Mouse (Mus musculus): Measurements from ENCODE around the gene Hmx2. TPM values are rescaled to one million over a fixed set of nuclear protein-coding genes. Genes with fewer than 3 reads are reported as not detected.
A peak's percentile ranks its signal among the peaks of the same experiment; 100 is the strongest.

Hmx2 gene
- polyA plus RNA-seq, 1 experiment, result 1.2 TPM

DNA sequence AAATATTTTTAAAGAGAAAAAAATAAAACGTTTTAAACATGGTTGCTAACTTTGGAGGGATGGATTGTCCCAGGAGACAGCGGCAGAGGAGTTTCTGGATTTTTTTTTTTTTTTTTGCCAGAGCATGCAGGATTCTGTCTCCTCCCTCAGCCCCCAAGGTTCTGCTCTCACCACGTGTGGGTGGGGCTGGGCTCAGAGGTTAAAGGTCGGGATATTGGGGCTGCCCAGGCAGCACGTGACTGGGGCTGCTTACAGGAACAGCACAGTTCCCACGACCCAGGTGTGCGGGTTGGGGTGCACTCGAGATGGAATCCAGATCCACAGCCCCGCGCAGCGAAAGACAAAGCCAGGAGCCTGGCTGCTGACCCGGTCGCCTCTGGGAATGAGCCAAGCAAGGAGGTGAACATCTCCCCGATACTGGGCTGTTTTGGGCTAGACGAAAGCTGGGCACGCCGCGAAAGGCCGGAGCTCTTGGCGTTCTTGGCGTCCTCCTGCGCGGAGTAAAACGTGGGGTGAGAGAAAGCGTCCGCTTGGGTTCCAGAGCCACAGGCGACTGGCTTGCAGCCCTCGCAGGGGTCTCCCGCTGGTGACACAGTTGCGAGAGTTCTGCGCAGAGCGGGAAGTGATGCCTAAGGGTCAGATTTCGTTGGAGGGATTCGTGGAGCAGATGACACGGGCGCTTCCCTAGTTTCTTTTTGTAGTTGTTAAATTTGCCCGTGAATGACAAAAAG, 8.1 kb downstream of the Hmx2 start:
- H3K27ac ChIP-seq (ENCODE audit: insufficient read depth, low read depth, low read length), result no peak overlapping the region
- peaks cover 17% of the 10 kb centered on the region for H3K4me1 ChIP-seq (ENCODE audit: control insufficient read depth, insufficient read depth, insufficient read length, low read length)
- peaks cover 65% of the 10 kb centered on the region for H3K27me3 ChIP-seq (ENCODE audit: control insufficient read depth, insufficient read depth, low read length)
- no peaks in the 10 kb centered on the region for H3K36me3 ChIP-seq (ENCODE audit: control insufficient read depth, insufficient read depth, low read length)
- WGBS, result 4% methylated on average over 37 of the region's 37 CpGs
- no peak for TF ChIP-seq POLR2A (IDR thresholded peaks at IDR 0.05; ENCODE audit: low read depth, low read length)
- no peak for TF ChIP-seq CTCF (IDR thresholded peaks at IDR 0.05; ENCODE audit: extremely low read depth, insufficient read length, insufficient replicate concordance, low read depth, low read length)
- H3K4me3 ChIP-seq (ENCODE audit: low read depth, low read length), result peak overlapping the region; percentile 15

DNA sequence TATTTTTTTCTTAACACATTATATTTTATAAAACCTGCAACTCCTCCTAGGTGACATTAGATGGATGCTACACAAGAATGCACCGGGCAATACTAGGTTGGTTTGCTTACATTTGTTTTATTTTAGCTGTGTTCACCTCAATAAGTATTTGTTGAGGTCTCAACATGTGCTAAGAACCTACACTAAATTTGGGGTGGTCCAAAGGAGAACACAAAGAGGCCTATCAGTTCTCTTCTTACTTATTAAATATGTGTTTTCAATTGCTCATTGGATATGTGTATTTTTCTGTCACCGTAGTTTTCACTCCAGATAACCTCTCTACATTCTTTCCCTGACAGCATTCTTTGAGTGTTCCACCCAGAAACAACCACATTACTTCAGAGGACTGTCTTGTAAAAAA, 9.2 kb downstream of the Hmx2 start:
- Histone ChIP-seq H3K4me3 (ENCODE audit: low read depth, low read length) (no peak overlapping the region), H3K27me3 (ENCODE audit: control insufficient read depth, insufficient read depth, low read length) (peaks cover 55% of the 10 kb centered on the region), H3K27ac (ENCODE audit: insufficient read depth, low read depth, low read length) (no peak overlapping the region), H3K36me3 (ENCODE audit: control insufficient read depth, insufficient read depth, low read length) (peaks cover 8% of the 10 kb centered on the region), H3K4me1 (ENCODE audit: control insufficient read depth, insufficient read depth, insufficient read length, low read length) (peaks cover 17% of the 10 kb centered on the region)
- TF ChIP-seq POLR2A (IDR thresholded peaks at IDR 0.05; ENCODE audit: low read depth, low read length), result no peak
- no peak for TF ChIP-seq CTCF (IDR thresholded peaks at IDR 0.05; ENCODE audit: extremely low read depth, insufficient read length, insufficient replicate concordance, low read depth, low read length)
- 49% methylated on average over 2 of the region's 2 CpGs for WGBS

DNA sequence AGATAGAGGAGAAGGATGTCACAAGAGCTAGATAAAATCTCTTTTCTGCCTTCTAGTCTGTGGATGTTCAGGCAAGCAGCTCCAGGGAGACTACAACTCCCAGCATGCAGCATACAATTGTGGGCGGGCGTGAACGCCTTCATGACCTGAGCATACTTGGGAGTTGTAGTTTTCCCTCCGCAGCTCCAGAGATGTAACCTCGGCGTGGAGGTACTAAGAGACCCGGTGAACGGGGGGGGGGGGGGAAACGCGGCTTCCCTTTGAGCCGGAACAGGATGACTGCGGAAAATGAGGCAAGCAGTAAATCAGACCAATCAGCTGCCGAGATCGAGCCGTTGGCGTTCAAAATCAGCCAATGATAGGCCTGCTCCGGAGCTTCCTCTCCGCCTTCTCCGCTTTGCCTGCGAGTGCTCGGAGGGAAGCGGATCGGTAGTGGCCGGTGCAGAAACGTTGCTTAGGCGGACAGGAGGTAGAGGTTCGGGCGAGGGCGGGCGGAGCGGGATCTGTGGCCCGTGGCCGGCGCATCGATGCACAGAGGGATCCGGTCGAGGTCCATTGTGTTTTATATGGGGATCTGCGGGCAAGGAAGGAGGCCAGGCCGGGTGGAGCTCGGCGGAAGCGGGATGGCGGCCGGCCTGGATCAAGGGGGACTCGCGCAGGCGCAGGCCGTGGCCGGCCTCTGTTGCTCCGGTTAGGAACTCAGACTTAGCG, 11.6 kb downstream of the Hmx2 start, which contains the start of gene Bub3:
Gene Bub3, plus strand, starts transcription at position 237 of the 711 bp plus-strand sequence.
- WGBS, result under 1% methylated on average over 47 of the region's 51 CpGs
- TF ChIP-seq CTCF (IDR thresholded peaks at IDR 0.05; ENCODE audit: extremely low read depth, insufficient read length, insufficient replicate concordance, low read depth, low read length) (no peak), POLR2A (IDR thresholded peaks at IDR 0.05; ENCODE audit: low read depth, low read length) (peak; percentile 84)
- H3K4me1 ChIP-seq (ENCODE audit: control insufficient read depth, insufficient read depth, insufficient read length, low read length), result peaks cover 10% of the 10 kb centered on the region
- H3K27ac ChIP-seq (ENCODE audit: insufficient read depth, low read depth, low read length), result peak within 1 kb of the TSS; percentile 70
- H3K4me3 ChIP-seq (ENCODE audit: low read depth, low read length), result peak within 1 kb of the TSS; percentile 86
- H3K36me3 ChIP-seq (ENCODE audit: control insufficient read depth, insufficient read depth, low read length), result peaks cover 23% of the 10 kb centered on the region
- H3K27me3 ChIP-seq (ENCODE audit: control insufficient read depth, insufficient read depth, low read length), result peaks cover 31% of the 10 kb centered on the region

DNA sequence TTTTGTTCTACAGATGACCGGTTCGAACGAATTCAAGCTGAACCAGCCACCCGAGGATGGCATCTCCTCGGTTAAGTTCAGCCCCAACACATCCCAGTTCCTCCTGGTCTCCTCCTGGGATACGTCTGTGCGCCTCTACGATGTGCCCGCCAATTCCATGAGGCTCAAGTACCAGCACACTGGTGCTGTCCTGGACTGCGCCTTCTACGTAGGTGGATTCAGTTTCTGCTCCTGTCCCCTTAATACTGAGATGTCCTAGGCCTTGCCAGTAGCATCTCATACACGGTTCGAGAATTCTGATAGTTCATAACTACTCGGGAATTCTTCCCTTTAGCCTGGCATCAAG, 12.1 kb downstream of the Hmx2 start:
- H3K36me3 ChIP-seq (ENCODE audit: control insufficient read depth, insufficient read depth, low read length), result peaks cover 25% of the 10 kb centered on the region
- peaks cover 5% of the 10 kb centered on the region for H3K4me1 ChIP-seq (ENCODE audit: control insufficient read depth, insufficient read depth, insufficient read length, low read length)
- peak overlapping the region; percentile 86 for H3K4me3 ChIP-seq (ENCODE audit: low read depth, low read length)
- peaks cover 26% of the 10 kb centered on the region for H3K27me3 ChIP-seq (ENCODE audit: control insufficient read depth, insufficient read depth, low read length)
- no peak for TF ChIP-seq POLR2A (IDR thresholded peaks at IDR 0.05; ENCODE audit: low read depth, low read length)
- TF ChIP-seq CTCF (IDR thresholded peaks at IDR 0.05; ENCODE audit: extremely low read depth, insufficient read length, insufficient replicate concordance, low read depth, low read length), result no peak
- peak overlapping the region; percentile 70; the same call in 1 of the 2 replicates for H3K27ac ChIP-seq (ENCODE audit: insufficient read depth, low read depth, low read length)
- WGBS, result under 1% methylated on average over 14 of the region's 14 CpGs

DNA sequence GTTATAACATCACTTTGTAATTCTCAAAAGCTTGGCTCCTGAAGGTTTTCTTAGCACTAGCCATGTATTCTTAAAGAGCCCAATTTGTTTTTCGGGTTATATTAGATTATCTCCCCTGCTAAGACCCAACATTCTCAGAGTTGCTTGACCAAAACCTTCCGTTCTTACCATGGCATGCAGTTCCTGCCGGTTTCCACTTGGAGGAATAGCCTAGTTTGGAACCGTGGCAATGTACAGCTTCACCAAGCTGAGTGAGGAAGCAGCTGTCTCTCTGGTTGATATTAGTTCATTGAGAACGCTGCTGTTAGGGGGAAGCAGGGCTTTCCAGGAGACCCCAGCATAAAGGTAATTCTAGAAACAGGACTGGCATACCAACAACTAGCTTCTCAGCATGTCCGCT, 26.7 kb downstream of the Hmx2 start:
- Histone ChIP-seq H3K4me3 (ENCODE audit: low read depth, low read length) (no peak overlapping the region), H3K4me1 (ENCODE audit: control insufficient read depth, insufficient read depth, insufficient read length, low read length) (no peaks in the 10 kb centered on the region), H3K36me3 (ENCODE audit: control insufficient read depth, insufficient read depth, low read length) (peaks cover 22% of the 10 kb centered on the region), H3K27me3 (ENCODE audit: control insufficient read depth, insufficient read depth, low read length) (no peaks in the 10 kb centered on the region), H3K27ac (ENCODE audit: insufficient read depth, low read depth, low read length) (no peak overlapping the region)
- WGBS, result 78% methylated on average over 6 of the region's 6 CpGs
- no peak for TF ChIP-seq CTCF (IDR thresholded peaks at IDR 0.05; ENCODE audit: extremely low read depth, insufficient read length, insufficient replicate concordance, low read depth, low read length)
- TF ChIP-seq POLR2A (IDR thresholded peaks at IDR 0.05; ENCODE audit: low read depth, low read length), result no peak

DNA sequence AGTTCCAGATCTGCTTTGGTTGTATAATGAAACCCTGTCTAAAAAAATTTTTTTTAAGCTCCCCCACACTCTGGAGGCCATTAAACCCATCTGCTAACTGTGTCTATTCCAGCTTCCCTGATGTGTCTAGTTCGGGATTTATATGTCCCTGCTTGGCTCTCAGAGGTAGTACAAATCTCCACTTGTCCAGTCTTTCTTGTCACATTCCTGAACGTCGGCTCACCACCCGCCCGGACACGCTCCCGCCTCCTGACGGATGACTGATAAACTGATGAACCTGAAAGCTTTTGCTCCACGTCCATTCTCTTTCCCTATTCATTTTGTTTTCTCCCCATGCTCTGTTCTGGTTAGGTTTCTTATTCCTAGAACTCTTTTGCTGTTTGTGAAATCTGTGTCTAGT, 33.6 kb downstream of the Hmx2 start:
- Histone ChIP-seq H3K4me1 (ENCODE audit: control insufficient read depth, insufficient read depth, insufficient read length, low read length) (no peaks in the 10 kb centered on the region), H3K4me3 (ENCODE audit: low read depth, low read length) (no peak overlapping the region), H3K36me3 (ENCODE audit: control insufficient read depth, insufficient read depth, low read length) (no peaks in the 10 kb centered on the region), H3K27me3 (ENCODE audit: control insufficient read depth, insufficient read depth, low read length) (peaks cover 2% of the 10 kb centered on the region), H3K27ac (ENCODE audit: insufficient read depth, low read depth, low read length) (no peak overlapping the region)
- WGBS, result 45% methylated on average over 9 of the region's 9 CpGs
- no peak for TF ChIP-seq CTCF (IDR thresholded peaks at IDR 0.05; ENCODE audit: extremely low read depth, insufficient read length, insufficient replicate concordance, low read depth, low read length)
- no peak for TF ChIP-seq POLR2A (IDR thresholded peaks at IDR 0.05; ENCODE audit: low read depth, low read length)

DNA sequence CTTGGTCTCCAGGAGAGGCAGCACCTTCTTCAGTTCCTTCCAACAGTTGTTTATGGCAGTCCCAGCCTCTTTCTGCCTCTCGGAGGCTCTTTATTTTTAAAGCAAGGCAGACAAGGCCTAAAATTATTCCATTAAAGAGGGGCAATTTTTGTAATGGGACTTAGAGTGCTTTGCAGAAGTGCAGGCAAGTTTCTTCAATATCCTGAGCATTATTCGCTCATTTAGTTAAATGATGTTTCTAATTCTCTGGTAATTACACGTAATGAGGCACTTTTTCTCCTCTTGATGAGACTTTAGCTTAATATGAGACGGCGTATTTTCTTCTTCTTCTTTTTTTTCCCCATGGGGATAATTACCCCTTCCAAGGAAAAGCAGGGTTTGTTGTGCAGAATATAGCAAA, 37.0 kb downstream of the Hmx2 start:
- 90% methylated on average over 5 of the region's 5 CpGs for WGBS
- no peak for TF ChIP-seq CTCF (IDR thresholded peaks at IDR 0.05; ENCODE audit: extremely low read depth, insufficient read length, insufficient replicate concordance, low read depth, low read length)
- TF ChIP-seq POLR2A (IDR thresholded peaks at IDR 0.05; ENCODE audit: low read depth, low read length), result no peak
- H3K27ac ChIP-seq (ENCODE audit: insufficient read depth, low read depth, low read length), result no peak overlapping the region
- H3K4me3 ChIP-seq (ENCODE audit: low read depth, low read length), result no peak overlapping the region
- H3K36me3 ChIP-seq (ENCODE audit: control insufficient read depth, insufficient read depth, low read length), result no peaks in the 10 kb centered on the region
- peaks cover 2% of the 10 kb centered on the region for H3K27me3 ChIP-seq (ENCODE audit: control insufficient read depth, insufficient read depth, low read length)
- no peaks in the 10 kb centered on the region for H3K4me1 ChIP-seq (ENCODE audit: control insufficient read depth, insufficient read depth, insufficient read length, low read length)
